Mouse (Mus musculus) liver, embryonic 14.5 days (tissue): Measurements from ENCODE around the gene Ccdc91.

Source experiments
- CTCF ChIP-seq: IDR thresholded peaks from 2 replicates; pipeline ENCODE4 v1.5.1; 2016; ENCODE audit warnings: antibody characterized with exemption, low read depth, control low read depth
- EP300 ChIP-seq: IDR thresholded peaks from 2 replicates; pipeline ENCODE4 v1.6.1; 2016; ENCODE audit warnings: antibody characterized with exemption, low read depth

DNA sequence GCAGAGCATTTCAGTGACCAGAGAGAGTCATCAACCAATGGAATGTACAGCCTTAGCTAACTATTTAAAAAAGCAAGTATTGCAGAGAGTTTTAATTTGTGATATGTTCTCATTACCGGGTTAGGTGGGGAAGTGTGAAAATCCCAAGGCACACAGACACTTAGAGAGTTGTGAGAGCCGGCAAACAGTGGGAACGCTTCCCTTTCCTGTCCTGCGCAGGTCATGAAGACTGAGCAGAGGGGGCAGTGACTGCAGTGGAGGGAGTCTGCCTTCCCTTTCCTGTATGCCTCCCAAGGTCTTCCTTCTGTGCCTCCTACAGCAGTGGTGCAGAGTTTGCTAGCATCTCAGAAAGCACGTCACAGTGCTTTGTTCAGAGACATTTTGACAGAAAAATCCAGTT lies 62.6 kb downstream of the Ccdc91 start:
- TF ChIP-seq CTCF (no peak), EP300 (no peak)
